Mouse (Mus musculus) embryo, embryonic 11.5 days (tissue): ENCODE data around the gene Mki67.
A peak's percentile ranks its signal among the peaks of the same experiment; 100 is the strongest.

Source experiments
- DNase-seq: peaks from one replicate; pipeline ENCODE4 v3.0.0-alpha.2; 2012; ENCODE audit warnings: low read depth, low spot score

The Mki67 gene

DNA sequence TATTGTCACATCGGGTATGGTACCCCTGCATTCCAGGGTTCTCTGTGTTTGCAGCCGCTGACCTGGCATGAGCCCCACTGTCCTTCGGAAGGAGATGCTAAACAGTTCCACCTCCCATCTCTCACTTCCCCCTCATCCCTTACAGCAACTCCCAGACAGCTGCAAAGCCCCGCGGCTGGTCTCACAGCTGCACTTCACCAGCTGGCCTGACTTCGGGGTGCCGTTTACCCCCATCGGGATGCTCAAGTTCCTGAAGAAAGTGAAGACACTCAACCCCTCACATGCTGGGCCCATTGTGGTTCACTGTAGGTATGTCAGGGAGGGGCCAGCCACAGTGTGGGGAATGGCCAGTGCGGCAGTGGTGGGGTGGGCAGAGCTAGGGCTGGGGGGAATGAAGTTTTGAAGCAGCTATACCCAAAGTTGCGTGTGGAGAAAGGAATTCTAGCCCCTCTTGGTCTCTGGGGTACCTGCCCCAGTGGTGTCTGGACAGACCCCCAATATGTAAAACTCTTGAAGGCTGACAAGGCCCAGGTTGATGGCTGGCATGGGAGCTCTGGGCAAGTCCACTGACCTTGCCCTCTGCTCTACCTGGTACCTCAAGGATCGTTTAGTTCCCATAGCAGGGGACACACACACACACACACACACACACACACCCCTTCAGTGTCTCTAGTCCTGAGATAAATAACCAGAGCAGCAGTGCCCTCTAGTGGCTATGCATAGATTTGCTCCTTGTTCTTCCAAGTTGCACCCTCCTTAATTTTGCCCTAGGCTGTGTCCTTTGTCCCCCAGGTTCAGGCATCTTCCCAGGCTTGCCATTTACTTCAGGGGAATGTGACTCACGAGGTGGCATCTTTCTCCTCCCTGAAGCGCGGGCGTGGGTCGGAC, 47.1 kb downstream of the Mki67 start:
- peak; percentile 57 for DNase-seq

GRCm38 (mm10) chr7:135666314-135666713, 49.8 kb downstream of the Mki67 start:
- DNase-seq = no peak

DNA sequence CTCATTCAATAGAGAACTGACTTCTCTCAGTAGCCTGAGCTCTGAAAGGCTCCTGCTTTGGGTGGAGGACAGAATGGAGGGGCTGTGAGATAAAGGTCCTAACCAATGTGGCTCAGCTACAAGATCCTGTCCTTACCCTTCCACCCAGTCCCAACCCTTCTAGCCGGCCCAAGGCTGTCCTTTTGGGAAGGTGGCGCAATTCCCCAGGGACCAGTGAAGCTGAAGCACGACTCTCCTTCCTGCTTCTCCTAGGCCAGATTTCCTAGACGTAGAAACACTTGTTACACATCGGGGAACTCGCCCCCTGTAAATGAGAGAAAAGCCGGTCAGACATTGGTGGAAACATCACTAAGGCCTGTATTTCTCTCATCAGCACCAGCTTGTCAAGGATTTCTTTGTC, 52.0 kb downstream of the Mki67 start:
- DNase-seq = no peak

- DNase-seq = no peak
Observed at GRCm38 (mm10) chr7:135660314-135660713, 55.8 kb downstream of the Mki67 start.

DNA sequence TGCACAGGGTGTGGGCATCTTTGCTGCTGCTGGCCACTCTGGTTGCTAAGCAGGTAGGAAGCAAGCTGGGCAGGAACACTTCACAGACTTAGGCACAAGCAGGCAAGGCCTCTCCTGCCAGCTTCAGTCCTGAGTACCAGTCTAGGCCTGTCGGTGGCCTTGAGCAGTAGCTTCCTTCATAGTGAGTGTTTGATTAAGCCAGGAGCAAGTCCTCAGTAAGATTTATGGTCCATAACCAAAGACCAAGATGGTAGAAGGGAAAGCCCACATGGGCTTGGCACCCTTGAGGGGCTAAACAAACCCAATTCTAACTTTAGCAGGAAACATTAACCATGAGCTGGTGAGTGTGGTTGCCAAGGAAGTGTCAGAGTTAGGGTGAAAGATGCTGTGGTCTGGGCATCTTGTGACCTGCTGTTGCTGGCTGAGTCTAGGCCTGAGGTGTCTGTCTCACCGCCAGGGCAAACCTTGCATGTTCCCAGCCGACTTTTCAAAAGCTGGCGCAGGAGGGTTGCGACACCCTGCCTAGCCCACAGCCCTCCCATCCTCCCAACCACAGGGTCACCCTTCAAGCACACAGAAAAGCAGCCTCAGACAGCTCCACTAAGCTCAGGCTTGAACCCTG, 56.7 kb downstream of the Mki67 start:
- no peak for DNase-seq

DNA sequence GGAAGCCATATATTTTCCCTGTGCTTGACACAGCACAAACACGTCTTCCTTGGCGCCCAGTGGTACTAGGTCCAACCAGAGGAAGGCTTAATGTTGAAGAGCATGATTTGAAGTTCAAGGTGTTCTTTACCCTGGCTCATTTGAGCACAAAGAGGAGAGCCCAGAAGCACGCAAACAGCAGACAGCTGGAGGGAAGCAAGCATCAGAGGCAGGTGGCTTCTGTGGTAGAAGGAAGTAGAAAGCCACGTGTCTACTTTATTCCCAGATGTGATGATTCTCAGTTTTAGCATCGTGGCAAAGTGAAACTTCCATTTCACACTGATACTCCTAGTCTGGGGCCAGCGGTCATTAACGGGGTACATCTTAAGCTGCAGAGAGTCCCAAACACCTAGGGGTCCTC, 58.0 kb downstream of the Mki67 start:
- DNase-seq = no peak

DNA sequence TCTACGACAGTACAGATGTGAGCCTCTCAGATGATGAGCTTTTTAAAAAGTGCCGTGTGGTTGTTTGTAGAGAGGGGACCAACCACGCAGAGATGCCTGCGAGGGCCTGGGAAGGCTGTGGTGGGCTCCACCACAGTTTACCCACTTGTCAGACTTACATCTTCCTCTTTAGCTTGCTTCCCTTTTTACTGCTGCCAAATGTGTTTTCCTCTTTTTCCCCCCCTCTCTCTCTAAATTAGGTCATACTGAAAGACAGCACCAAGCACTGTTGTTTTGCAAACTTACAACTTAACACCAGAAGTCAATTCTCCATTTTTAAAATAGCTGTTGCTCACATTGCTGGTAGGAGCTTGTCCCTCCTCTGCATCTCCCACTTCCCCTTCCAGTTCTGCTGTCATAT, 61.0 kb downstream of the Mki67 start:
- no peak for DNase-seq

DNA sequence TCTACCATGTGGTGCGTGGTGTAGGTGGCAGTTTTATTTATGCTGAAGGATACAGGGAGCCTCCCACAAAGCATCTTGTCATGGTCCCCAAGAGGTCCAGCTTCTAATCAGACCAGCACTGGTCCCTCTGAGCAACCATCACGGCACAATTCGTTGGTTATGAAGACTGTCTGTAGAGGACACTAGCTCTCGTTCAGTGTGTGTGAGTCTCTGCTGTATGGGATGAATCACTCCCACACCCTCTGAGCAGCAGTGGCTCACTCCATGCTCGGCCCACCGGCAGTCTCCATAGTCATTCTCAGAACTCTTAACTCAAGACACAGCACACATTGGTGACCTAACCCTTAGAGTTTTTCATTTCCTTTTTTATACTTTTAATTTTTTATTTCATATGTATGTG, 61.9 kb downstream of the Mki67 start:
- DNase-seq = no peak

DNA sequence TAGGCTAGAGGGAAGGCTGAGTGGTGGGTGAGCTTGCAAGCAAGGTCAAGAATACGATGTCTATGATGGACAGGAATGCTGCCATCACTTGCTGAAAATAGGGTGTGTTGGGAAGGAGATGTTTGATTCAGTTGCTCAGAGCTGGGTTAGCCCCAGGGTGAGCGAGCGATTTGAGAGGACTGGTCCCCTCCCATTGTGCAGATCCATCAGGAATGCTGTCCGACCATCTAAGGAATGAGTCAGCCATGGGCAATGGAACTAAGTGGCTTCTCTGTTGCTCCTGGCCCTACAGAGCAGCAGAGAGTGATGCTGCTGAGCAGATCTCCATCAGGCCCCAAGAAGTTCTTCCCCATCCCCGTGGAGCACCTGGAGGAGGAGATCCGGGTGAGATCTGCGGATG, 62.6 kb downstream of the Mki67 start:
- DNase-seq = no peak

GRCm38 (mm10) chr7:135652781-135653180, 63.4 kb downstream of the Mki67 start:
- no peak for DNase-seq

DNA sequence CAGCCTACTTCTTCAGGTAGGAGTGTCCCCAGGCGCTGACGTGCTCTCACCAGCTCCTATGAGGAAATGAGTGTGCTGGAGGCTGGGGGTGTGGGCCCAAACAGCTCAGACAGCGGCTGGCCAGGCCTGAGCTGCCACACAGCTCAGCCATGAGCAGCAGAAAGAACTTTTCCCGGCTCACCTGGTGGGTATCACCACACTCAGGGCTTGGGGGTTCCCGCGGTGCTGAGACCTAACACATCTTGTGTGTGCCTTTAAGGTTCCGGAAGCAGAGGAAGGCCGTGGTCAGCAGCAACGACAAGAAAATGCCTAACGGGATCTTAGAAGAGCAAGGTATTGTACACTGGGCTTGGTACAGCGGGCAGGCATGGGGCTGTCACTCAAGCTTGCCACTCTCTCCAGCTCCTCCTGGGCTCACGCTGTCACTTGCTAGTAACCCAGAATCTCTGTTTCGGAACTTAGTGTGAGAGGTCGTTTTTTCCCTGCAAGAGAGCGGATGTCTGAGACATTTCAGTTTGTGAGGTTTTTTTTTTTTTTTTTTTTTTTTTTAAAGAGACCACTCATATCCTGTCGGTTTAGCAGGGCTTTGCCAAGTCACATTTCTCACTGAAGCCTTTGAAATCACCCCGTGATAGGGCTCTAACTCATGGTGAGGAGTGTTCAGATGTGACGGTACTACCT, 64.2 kb downstream of the Mki67 start:
- no peak for DNase-seq

DNA sequence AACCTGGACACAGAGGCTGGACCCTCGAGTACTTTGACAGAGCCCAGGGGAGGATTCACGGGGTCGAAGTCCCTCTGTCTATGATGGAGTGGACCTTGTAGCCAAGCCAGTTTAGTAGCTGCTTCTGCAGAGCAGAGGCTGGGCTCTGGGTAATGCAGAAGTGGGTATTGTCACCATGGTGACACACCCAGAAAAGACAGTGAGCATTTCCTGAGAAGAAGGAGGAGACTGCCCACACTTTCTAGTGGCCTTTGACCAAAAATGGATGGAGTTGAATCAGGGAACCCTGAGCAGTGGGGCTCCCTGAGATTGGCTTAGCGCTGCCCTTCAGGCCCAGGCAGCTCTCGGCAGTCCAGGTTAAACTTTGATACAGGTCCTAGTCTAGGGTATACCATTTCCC, 66.1 kb downstream of the Mki67 start:
- no peak for DNase-seq

DNA sequence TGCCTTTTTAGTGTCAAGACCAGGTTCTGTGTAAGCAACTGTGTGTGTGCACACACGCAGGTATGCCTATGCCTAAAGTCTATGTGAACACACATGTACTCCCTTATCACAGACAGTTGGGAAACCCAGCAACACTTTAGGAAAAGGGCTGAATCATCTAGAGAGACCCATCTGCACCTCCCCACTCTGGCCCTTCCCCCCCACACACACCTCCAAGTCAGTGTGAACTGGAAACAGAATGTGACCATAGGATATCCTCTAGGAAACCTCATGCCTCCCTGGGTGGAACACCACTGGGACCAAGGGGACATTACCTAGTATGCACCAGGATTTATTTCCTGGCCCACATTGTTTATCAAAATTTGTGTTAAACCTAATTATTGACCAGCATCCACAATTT, 66.9 kb downstream of the Mki67 start:
- DNase-seq = no peak

DNA sequence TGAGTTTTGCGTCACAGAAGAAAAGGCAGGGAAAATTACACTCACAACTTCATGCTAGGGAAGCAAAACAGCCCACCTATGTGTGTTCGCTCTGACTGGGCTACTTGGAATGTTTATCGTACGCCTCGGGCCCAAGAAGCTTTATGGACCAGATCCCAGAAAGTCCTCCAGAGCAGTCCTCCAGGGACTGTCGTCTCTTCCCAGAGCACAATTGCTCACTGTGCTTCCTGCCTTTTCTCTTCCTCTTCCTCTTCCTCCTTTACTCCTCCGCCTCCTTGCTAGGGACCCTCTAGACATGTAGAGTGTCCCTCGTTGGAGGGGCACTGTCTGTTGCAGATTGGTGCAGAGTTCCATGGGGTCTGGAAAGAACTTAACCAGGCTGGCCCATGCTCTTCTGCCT, 67.3 kb downstream of the Mki67 start:
- no peak for DNase-seq

DNA sequence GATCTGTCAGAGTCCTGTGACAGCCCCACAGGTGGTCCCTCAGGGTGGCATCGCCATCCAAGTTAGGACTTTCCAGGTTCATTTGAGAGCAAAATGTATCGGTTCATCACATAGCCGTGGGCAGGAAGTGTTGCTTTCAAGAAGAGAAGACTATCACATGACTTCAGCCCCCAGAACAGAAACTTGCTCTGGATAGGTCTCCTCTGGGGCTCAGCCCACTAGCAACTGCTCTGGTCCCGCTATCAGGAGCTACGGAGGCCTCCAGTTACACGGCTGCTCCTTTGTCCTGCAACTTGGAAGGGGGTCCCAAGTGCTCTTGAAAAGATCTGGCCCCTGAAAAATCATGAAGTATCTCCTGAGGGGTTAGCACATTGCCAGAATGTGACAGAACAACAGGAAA, 69.2 kb downstream of the Mki67 start:
- DNase-seq = no peak

DNA sequence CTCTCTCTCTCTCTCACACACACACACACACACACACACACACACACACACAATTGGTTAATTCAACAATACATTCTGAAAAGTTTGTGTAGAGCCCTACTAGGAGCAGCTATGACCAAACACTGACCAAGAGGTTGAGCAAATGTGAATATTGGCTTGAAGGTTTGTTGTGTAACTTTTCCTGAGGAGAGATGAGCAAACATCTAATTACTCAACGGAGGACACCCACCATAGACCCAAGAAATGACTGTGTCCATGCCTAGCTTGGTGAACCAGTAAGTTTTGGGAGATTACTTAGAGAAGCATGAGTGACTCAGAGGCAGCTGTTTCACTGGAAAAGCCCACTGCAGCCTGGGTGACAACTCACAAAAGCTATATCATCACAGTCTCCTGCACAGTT, 71.7 kb downstream of the Mki67 start:
- no peak for DNase-seq

DNA sequence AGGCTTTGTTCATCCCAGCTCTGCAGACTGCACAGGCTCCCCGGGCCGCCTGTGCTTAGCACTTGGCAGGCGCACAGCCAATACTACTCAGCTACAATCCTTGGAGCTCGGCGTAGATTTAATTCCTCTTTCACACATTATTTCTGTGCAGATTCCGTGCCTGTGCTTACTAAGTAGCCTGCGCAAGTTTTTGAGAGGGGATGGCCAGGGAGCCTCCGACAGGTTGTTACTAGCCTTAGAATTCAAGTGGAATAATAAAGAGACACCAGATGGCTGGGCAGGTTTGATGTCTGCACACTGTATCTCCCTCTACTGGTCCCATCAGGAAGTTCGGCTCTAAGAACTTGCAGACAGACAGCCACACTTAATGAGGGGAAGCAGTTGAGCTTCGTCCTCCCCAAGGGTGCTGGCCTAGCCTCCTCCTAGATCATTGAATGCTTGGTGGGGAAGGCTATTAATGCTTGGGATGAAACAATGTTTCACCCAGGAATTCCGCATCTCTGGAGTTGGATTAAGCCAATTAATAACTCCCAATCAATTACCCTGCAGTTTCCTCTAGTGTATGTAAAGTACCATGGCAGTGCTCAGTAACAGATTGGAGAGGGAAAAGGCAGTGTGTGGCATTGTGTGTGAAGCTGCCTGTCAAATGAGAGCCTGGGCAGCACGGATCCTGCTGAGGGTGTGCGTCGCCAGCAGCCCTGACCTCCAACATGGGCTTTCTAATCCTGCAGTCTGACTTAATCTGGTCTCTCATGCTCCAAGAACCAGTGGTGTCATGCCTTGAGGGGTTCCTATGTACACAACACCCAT, 74.3 kb downstream of the Mki67 start:
- DNase-seq = peak; percentile 34
